Mouse (Mus musculus) myocyte (in vitro differentiated cells): ENCODE measurements at regions not wholly inside any gene's neighbourhood (a gene's known extent, or its start where the extent isn't known, plus 50 kb on each side); places are given as distances from the start of the nearest gene placed in this dataset.

ENCODE experiments used
- POLR2A ChIP-seq: IDR thresholded peaks from one replicate; pipeline ENCODE4 v1.6.1; 2011; ENCODE audit warnings: low read depth, mild to moderate bottlenecking, control low read depth, moderate library complexity; ENCODE audit not compliant: insufficient read length
- USF1 ChIP-seq: IDR thresholded peaks from one replicate; pipeline ENCODE4 v1.6.1; 2011; ENCODE audit warnings: low read depth, mild to moderate bottlenecking, control low read depth, moderate library complexity

GRCm38 (mm10) chr5:22431721-22432120 lies 87.2 kb upstream of the Reln start:
- TF ChIP-seq USF1, result no peak
- TF ChIP-seq POLR2A, result no peak
